Mouse (Mus musculus) urinary bladder, adult 2 months (tissue): ENCODE results near the gene Trim67. TPM values are rescaled to one million over a fixed set of nuclear protein-coding genes. Genes with fewer than 3 reads are reported as not detected.
"Not testable (repeated sequence)": the region's sequence is repeated elsewhere in the genome, so short reads cannot be mapped to it uniquely, and the experiment has no call there.

ENCODE experiments used
- DNase-seq: peaks from one replicate; pipeline ENCODE4 v3.0.0; 2022; ENCODE audit warnings: low spot score
- polyA plus RNA-seq: library from polyadenylated mRNA; depleted of rRNA; stranded (reverse); fragments of >200 nt; gene quantifications from 2 replicates; pipeline ENCODE4 v1.2.3, GENCODE M21; 2012

Gene Trim67
- polyA plus RNA-seq, 1 experiment = 0.08 TPM

GRCm38 (mm10) chr8:124831531-124831930 lies 38.6 kb downstream of the Trim67 start:
- no peak for DNase-seq

GRCm38 (mm10) chr8:124831941-124832340 lies 39.0 kb downstream of the Trim67 start:
- DNase-seq = no peak

GRCm38 (mm10) chr8:124833430-124834205 lies 40.7 kb downstream of the Trim67 start:
- DNase-seq = no peak

GRCm38 (mm10) chr8:124835848-124836247 lies 43.0 kb downstream of the Trim67 start:
- no peak for DNase-seq

- no peak for DNase-seq
These were observed 43.4 kb downstream of the Trim67 start for GRCm38 (mm10) chr8:124836273-124836672.

GRCm38 (mm10) chr8:124836907-124837306 lies 44.0 kb downstream of the Trim67 start:
- DNase-seq = no peak

- DNase-seq = no peak
These were observed 45.1 kb downstream of the Trim67 start for GRCm38 (mm10) chr8:124837956-124838355.

- no peak for DNase-seq
These were observed 46.5 kb downstream of the Trim67 start for GRCm38 (mm10) chr8:124839371-124839770.

- DNase-seq = no peak
These were observed 48.0 kb downstream of the Trim67 start for GRCm38 (mm10) chr8:124840900-124841299.

- no peak for DNase-seq
These were observed 48.9 kb downstream of the Trim67 start for GRCm38 (mm10) chr8:124841775-124842174.

GRCm38 (mm10) chr8:124842929-124843328 lies 50.0 kb downstream of the Trim67 start:
- DNase-seq = not testable (repeated sequence)

GRCm38 (mm10) chr8:124845131-124845530 lies 52.2 kb downstream of the Trim67 start:
- no peak for DNase-seq

- DNase-seq = no peak
These were observed 52.7 kb downstream of the Trim67 start for GRCm38 (mm10) chr8:124845573-124845972.

GRCm38 (mm10) chr8:124853511-124853910 lies 60.6 kb downstream of the Trim67 start:
- no peak for DNase-seq

- DNase-seq = no peak
These were observed 66.6 kb downstream of the Trim67 start for GRCm38 (mm10) chr8:124859466-124859865.

GRCm38 (mm10) chr8:124860188-124860587 lies 67.3 kb downstream of the Trim67 start:
- no peak for DNase-seq

GRCm38 (mm10) chr8:124862321-124863162 lies 69.7 kb downstream of the Trim67 start, which contains the start of the genes Gnpat and 2810004N23Rik:
TSS of gene Gnpat (plus strand) at chr8:124863033.
TSS of gene 2810004N23Rik (minus strand) at chr8:124863120.
- DNase-seq = peak; percentile 98

GRCm38 (mm10) chr8:124863163-124863677 lies 70.3 kb downstream of the Trim67 start:
- no peak for DNase-seq

- DNase-seq = no peak
These were observed 70.8 kb downstream of the Trim67 start for GRCm38 (mm10) chr8:124863729-124864128.

GRCm38 (mm10) chr8:124866669-124867068 lies 73.8 kb downstream of the Trim67 start:
- no peak for DNase-seq

GRCm38 (mm10) chr8:124867126-124867525 lies 74.2 kb downstream of the Trim67 start:
- DNase-seq = no peak

- DNase-seq = no peak
These were observed 76.8 kb downstream of the Trim67 start for GRCm38 (mm10) chr8:124869708-124870107.
